Mouse (Mus musculus) kidney, adult 2 months (tissue): ENCODE results near the gene Plekha3. TPM values are rescaled to one million over a fixed set of nuclear protein-coding genes. Genes with fewer than 3 reads are reported as not detected.
A peak's percentile ranks its signal among the peaks of the same experiment; 100 is the strongest.

Source experiments
- DNase-seq: peaks from one replicate; pipeline ENCODE4 v3.0.0; 2021
- H3K27ac ChIP-seq: fragments of 200-500 bp; 2 replicates; pipeline ENCODE4 v1.5.1; 2012; ENCODE audit warnings: low read depth, low read length, control low read depth, inconsistent platforms; ENCODE audit not compliant: insufficient read depth
- H3K27me3 ChIP-seq: fragments of 200-500 bp; replicated peaks from 2 replicates; pipeline ENCODE4 v1.6.1; 2012; ENCODE audit warnings: mild to moderate bottlenecking, moderate library complexity, low read length, inconsistent platforms; ENCODE audit not compliant: control insufficient read depth, insufficient read depth
- H3K36me3 ChIP-seq: fragments of 200-500 bp; 2 replicates; pipeline ENCODE4 v1.6.1; 2012; ENCODE audit warnings: mild to moderate bottlenecking, moderate library complexity, low read length, inconsistent platforms; ENCODE audit not compliant: control insufficient read depth, insufficient read depth
- H3K4me1 ChIP-seq: fragments of 200-500 bp; 2 replicates; pipeline ENCODE4 v1.6.1; 2011; ENCODE audit warnings: low read length; ENCODE audit not compliant: control insufficient read depth, insufficient read depth
- H3K4me3 ChIP-seq: fragments of 200-500 bp; 2 replicates; pipeline ENCODE4 v1.5.1; 2011; ENCODE audit warnings: mild to moderate bottlenecking, low read depth, low read length, control low read depth; ENCODE audit not compliant: insufficient read depth
- CTCF ChIP-seq: fragments of 200-500 bp; conservative IDR thresholded peaks from 2 replicates; pipeline ENCODE4 v1.5.1; 2011; ENCODE audit warnings: low read depth, mild to moderate bottlenecking, control low read depth, low read length, moderate library complexity, mixed read lengths; ENCODE audit not compliant: insufficient read depth, insufficient read length
- POLR2A ChIP-seq: fragments of 200-500 bp; IDR thresholded peaks from one replicate; pipeline ENCODE4 v1.6.1; 2011; ENCODE audit warnings: low read depth, low read length, control low read depth
- WGBS: fragments of 180-500 bp; shearing (Covaris S2); methylation state at CpG from one replicate; pipeline ENCODE4 v1.1.7; 2018; 5-methylcytosine and 5-hydroxymethylcytosine counted together
- polyA plus RNA-seq: library from polyadenylated mRNA; depleted of rRNA; stranded (reverse); fragments of >200 nt; gene quantifications from 2 replicates; pipeline ENCODE4 v1.2.3, GENCODE M21; 2012

The Plekha3 gene
- polyA plus RNA-seq, 1 experiment = 22.3 TPM

DNA sequence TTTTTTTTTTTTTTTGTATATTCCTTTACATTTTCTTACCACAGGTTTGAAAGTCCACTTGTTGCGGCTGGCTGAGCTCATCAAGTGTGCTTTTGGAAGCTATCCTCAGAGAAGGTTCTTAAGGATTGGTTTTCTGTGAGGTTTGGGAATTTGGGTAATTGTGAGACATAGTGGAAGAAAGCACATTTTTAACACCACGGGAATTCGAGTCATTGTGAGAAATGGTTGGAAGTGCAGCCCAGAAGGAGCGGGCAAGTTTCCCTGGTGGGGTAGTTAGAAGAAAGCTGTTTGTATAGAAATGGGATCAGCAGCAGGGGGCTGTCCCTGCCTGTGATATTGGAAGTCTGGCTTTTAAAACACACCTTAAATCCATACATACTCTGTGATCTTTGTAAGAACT lies 868 bp downstream of the Plekha3 start:
- peaks cover 5% of the 10 kb centered on the region; the same call in 1 of the 2 replicates for H3K4me1 ChIP-seq
- DNase-seq = no peak
- TF ChIP-seq POLR2A (no peak), CTCF (no peak)
- no peaks in the 10 kb centered on the region for H3K36me3 ChIP-seq
- no peak overlapping the region for H3K27ac ChIP-seq
- H3K4me3 ChIP-seq = peak overlapping the region; percentile 71
- H3K27me3 ChIP-seq = no peaks in the 10 kb centered on the region
- 12% methylated on average over 4 of the region's 4 CpGs for WGBS

DNA sequence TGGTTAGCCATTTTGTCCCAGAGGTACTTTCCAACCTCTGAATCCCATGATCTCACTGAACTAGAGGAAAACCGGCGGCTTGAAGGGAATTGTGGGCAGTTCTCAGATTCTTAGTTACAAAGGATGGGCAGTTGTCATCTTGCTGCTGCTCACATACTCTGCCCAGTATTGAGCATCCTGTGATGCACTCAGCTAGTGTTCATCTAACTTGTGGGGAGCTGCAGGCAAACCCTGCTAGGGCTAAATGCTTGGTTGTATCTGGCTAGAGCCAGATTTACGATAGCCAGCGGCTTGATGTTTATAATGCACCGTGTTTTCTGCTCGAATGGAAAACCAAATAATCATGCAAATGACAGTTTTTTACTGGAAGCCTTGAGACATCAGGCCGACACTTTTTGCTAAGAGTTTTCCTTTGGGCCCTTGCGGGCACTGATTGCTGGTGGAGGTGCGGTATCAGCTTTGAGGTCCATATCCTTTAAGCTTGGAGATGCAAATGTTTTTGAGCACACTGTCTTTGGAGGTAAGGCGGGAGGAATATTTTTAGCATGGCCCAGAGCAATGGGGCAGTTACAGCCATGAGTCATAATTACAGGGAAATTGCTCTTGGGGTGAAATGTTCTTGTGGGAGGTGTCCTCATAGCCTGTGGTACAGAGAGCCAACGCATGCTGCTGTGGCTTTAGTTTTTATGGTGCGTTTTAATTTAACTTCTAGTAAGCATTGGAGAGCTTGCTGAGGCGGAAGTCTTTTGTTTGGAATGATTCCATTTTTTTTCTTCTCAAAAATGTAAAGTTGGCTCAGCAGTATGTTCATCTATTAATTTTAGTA lies 1.5 kb downstream of the Plekha3 start:
- DNase-seq = no peak
- H3K4me3 ChIP-seq = peak overlapping the region; percentile 71
- H3K27ac ChIP-seq = peak overlapping the region; percentile 49
- H3K27me3 ChIP-seq = no peaks in the 10 kb centered on the region
- peaks cover 5% of the 10 kb centered on the region; the same call in 1 of the 2 replicates for H3K4me1 ChIP-seq
- H3K36me3 ChIP-seq = no peaks in the 10 kb centered on the region
- 28% methylated on average over 13 of the region's 13 CpGs for WGBS
- TF ChIP-seq CTCF (no peak), POLR2A (no peak)

DNA sequence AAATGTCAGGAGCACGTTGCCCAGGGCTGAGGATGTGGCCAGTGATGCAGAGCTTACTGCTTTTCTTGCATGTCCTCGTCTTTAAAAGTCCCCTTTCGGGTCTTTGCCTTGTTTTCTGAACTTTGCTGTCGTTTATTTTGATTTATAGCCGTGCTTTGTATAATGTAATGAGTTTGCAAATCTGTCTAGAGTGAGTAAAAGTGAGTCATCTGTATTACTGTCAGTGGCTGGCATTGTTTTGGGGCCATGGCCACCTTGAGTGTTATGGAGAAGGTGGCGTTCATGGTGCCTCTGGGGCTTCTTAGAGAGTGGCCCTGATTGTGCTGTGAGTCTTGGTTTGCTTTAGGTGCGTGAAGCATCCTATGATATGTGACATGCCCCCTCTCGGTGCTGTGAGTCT lies 7.2 kb downstream of the Plekha3 start:
- no peaks in the 10 kb centered on the region for H3K27me3 ChIP-seq
- no peak for DNase-seq
- H3K36me3 ChIP-seq = no peaks in the 10 kb centered on the region
- no peak for TF ChIP-seq POLR2A
- TF ChIP-seq CTCF = no peak
- no peaks in the 10 kb centered on the region; the same call in 1 of the 2 replicates for H3K4me1 ChIP-seq
- no peak overlapping the region for H3K27ac ChIP-seq
- 73% methylated on average over 8 of the region's 8 CpGs for WGBS
- no peak overlapping the region for H3K4me3 ChIP-seq

DNA sequence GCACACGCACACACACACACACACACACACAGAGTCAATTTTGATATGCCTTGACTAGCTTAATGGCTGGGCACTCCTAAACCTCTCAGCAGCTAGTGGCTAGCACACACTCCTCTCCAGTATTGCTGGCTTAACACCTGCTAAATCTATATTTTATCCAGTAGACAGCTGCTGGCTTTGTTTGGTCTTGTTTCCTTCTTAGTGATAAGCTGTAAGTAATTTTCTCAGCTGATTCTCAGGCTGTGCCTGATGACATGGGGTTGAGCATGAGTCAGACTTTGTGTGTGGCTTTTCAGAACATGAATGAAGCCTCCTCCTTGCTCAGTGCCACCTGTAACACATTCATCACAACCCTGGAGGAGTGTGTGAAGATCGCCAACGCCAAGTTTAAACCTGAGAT lies 11.9 kb downstream of the Plekha3 start:
- Histone ChIP-seq H3K36me3 (no peaks in the 10 kb centered on the region; the same call in 1 of the 2 replicates), H3K27me3 (no peaks in the 10 kb centered on the region), H3K27ac (no peak overlapping the region), H3K4me1 (no peaks in the 10 kb centered on the region), H3K4me3 (no peak overlapping the region)
- no peak for TF ChIP-seq POLR2A
- DNase-seq = no peak
- 80% methylated on average over 3 of the region's 3 CpGs for WGBS

DNA sequence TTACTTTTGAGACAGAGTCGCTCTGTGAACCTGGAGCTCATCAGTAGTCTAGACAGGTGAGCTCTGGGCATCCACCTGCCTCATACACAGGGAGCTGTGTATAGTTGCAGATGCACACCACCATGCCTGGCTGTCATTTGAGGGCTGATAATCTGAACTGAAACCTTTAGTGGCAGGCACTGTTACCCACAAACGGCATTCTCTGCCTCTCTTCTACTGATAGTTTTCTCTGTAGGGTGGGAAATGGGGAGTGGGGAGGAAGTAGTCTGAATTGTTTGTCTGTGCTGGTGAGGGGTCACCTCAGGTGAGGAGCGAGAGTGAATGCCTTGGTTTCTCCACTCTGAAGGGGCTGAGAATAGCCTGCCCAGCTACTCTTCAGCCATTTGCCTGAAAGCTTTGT lies 12.5 kb downstream of the Plekha3 start:
- 72% methylated on average over 3 of the region's 3 CpGs for WGBS
- Histone ChIP-seq H3K4me1 (no peaks in the 10 kb centered on the region), H3K36me3 (peaks cover 2% of the 10 kb centered on the region), H3K27ac (no peak overlapping the region), H3K27me3 (no peaks in the 10 kb centered on the region), H3K4me3 (no peak overlapping the region)
- no peak for DNase-seq
- TF ChIP-seq POLR2A (no peak), CTCF (no peak)

DNA sequence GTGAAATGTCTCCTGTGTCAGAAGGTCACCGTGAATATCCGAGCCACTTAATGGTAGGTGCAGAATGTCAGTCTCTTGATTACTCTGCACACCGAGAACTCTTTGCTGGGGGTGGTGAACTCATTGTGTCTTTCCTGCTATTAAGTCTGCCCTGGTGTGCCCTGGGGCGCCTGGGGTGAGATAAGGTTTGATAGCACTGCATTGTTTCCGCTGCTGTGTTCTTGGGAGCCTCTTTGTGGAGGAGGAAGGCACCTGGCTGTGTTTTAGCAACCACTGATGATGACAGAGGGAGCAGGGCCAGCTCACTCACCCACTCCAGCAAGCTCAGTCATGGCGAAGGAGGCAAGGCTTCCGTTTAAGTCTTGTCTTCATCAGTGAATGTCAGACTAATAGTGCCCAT lies 13.1 kb downstream of the Plekha3 start:
- Histone ChIP-seq H3K27ac (no peak overlapping the region), H3K27me3 (no peaks in the 10 kb centered on the region), H3K36me3 (peaks cover 2% of the 10 kb centered on the region), H3K4me3 (no peak overlapping the region), H3K4me1 (no peaks in the 10 kb centered on the region; the same call in 1 of the 2 replicates)
- no peak for DNase-seq
- 67% methylated on average over 7 of the region's 7 CpGs for WGBS
- TF ChIP-seq POLR2A (no peak), CTCF (no peak)

DNA sequence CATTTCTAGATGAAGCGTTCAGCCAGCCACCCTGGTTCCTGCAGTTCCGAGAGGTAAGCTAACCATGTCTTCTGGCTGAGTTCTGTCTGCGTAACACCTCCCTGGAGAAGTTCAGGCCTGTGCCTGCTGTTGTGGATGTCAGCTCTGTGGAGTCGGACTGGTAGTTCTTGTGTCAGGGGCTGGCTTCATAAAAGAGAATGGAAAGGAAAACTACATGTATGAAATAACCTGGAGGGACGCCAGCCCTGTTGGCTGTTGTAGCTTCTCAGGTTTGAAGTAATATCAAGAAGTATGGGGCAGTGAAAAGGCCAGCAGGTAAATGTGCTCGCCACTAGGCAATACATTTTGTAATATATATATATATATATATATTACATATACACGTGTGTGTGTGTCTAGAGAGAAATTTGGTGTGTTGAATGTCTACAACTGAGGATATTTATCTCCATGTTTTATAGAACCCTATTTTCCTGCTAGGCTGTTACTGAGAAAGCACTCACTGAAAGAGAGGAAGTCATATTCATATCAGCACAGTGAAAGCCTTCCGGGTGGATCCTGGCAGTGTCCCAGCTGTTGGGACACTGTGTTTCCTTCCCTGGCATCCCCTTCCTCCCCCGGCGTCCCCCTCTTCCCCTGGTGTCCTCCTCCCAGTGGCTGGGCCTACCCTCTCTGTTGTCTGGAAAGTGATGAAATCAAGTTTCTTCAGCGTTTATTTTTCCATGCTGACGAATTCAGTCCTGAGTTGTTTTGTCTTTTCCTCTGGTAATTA lies 15.5 kb downstream of the Plekha3 start:
- no peak overlapping the region for H3K4me3 ChIP-seq
- peaks cover 4% of the 10 kb centered on the region for H3K36me3 ChIP-seq
- TF ChIP-seq POLR2A (no peak), CTCF (no peak)
- no peak overlapping the region for H3K27ac ChIP-seq
- no peaks in the 10 kb centered on the region for H3K27me3 ChIP-seq
- 64% methylated on average over 12 of the region's 12 CpGs for WGBS
- no peaks in the 10 kb centered on the region; the same call in 1 of the 2 replicates for H3K4me1 ChIP-seq
- DNase-seq = peak; percentile 87
